In genomic region chr9:96085293-96085692, GRCm38 (mm10) we compare ENCODE assay signal across 21 mouse cellular contexts. TPM values are rescaled to one million over a fixed set of nuclear protein-coding genes. Genes with fewer than 3 reads are reported as not detected.
DNase-seq lines count a peak whose midpoint lies in the region; ATAC-seq and TF ChIP-seq lines count a peak whose summit lies in the region.
"Had no signal": no experiment of that assay in that cellular context is flagged by ENCODE, and none has a peak within 500 bp of the region (broad histone marks: within the 10 kb centered on the region; RNA-seq: fewer than 3 reads in every experiment).

No protein-coding gene starts in this region.

- no peak overlapping the region for H3K4me2 ChIP-seq in liver, postnatal 0 days (ENCODE audit: low read depth, low read length)
- no peak overlapping the region for H3K4me2 ChIP-seq in liver, embryonic 11.5 days

- peak; percentile 52 for DNase-seq in heart, adult 11 months
- no peak for DNase-seq in heart, postnatal 14 days
- peak; percentile 94 for DNase-seq in liver, adult 2 months (ENCODE audit: extremely low read depth, low read depth, low spot score)
- DNase-seq in liver: no peak
- DNase-seq in liver, postnatal 0 days: peak; percentile 18
- no peak for DNase-seq in liver, embryonic 11.5 days (ENCODE audit: low spot score)
- DNase-seq: adrenal gland, adult 2 months; adrenal gland, adult 8-10 months; adrenal gland, postnatal 10 days; adrenal gland, postnatal 14 days; adrenal gland, postnatal 25 days; adrenal gland, postnatal 36 days; B cell, adult 2 months; cerebellum, adult 11 months; cerebellum, adult 11-12 months; cerebellum, adult 18-20 months had no signal

- no peak for TF ChIP-seq POLR2A in liver, adult 2 months (IDR thresholded peaks at IDR 0.05; ENCODE audit: extremely low read depth, insufficient read depth, low read length)

- peaks cover 3% of the 10 kb centered on the region; the same call in 1 of the 2 replicates for H3K27me3 ChIP-seq in liver, adult 2 months (ENCODE audit: control insufficient read depth, insufficient read depth, low read length)
- H3K27me3 ChIP-seq in liver, postnatal 0 days (ENCODE audit: insufficient read depth, low read length): peaks cover 29% of the 10 kb centered on the region
- H3K27me3 ChIP-seq in liver, embryonic 11.5 days (replicated peaks; ENCODE audit: control insufficient read depth, insufficient read depth, low read length): peaks cover 13% of the 10 kb centered on the region
- H3K27me3 ChIP-seq: CH12.LX had no signal

- H3K9ac ChIP-seq in liver, adult 2 months (ENCODE audit: low read depth, low read length): no peak overlapping the region
- H3K9ac ChIP-seq in liver, postnatal 0 days (replicated peaks): no peak overlapping the region
- no peak overlapping the region for H3K9ac ChIP-seq in liver, embryonic 11.5 days (ENCODE audit: low read depth, low read length)

- peaks cover under 1% of the 10 kb centered on the region for H3K9me3 ChIP-seq in liver, postnatal 0 days (ENCODE audit: low read length)
- no peaks in the 10 kb centered on the region for H3K9me3 ChIP-seq in liver, embryonic 11.5 days (ENCODE audit: control insufficient read depth, low read length)
- H3K9me3 ChIP-seq: G1E had no signal

- TF ChIP-seq CTCF in liver, adult 2 months (IDR thresholded peaks at IDR 0.05; ENCODE audit: low read depth, low read length): no peak
- no peak for TF ChIP-seq CTCF in liver, postnatal 0 days (IDR thresholded peaks at IDR 0.05; ENCODE audit: low read depth)

- ATAC-seq in liver, postnatal 0 days: peak; percentile 69
- no peak for ATAC-seq in liver, embryonic 11.5 days (replicated peaks; ENCODE audit: low FRiP score)
- ATAC-seq: activated CD4-positive, CD25-positive, alpha-beta regulatory T cell, adult 4 months; CD4-positive, CD25-positive, alpha-beta regulatory T cell, adult 4 months; Patski had no signal

- H3K27ac ChIP-seq in liver, adult 2 months (replicated peaks; ENCODE audit: insufficient read depth, low read depth, low read length): no peak overlapping the region
- H3K27ac ChIP-seq in liver, postnatal 0 days (ENCODE audit: low read depth): no peak overlapping the region
- no peak overlapping the region for H3K27ac ChIP-seq in liver, embryonic 11.5 days (ENCODE audit: low read depth, low read length)

- no peaks in the 10 kb centered on the region for H3K36me3 ChIP-seq in liver, adult 2 months (ENCODE audit: control insufficient read depth, insufficient read depth, low read length)
- H3K36me3 ChIP-seq in liver, postnatal 0 days (replicated peaks; ENCODE audit: insufficient read depth, low read length): no peaks in the 10 kb centered on the region
- no peaks in the 10 kb centered on the region for H3K36me3 ChIP-seq in liver, embryonic 11.5 days (ENCODE audit: control insufficient read depth, insufficient read depth, low read length)
- H3K36me3 ChIP-seq: G1E had no signal

- no peaks in the 10 kb centered on the region for H3K79me2 ChIP-seq in liver, adult 2 months (ENCODE audit: control insufficient read depth, insufficient read depth, low read length)

- WGBS in liver, adult 2 months: 27% methylated on average over 6 of the region's 6 CpGs
- 60% methylated on average over 6 of the region's 6 CpGs for WGBS in liver, postnatal 0 days (ENCODE audit: insufficient replicate concordance)
- WGBS in liver, embryonic 11.5 days: 80% methylated on average over 6 of the region's 6 CpGs

- no peak for TF ChIP-seq EP300 in liver, postnatal 0 days (IDR thresholded peaks at IDR 0.05; ENCODE audit: low read depth)

- intact Hi-C loops in heart, postnatal 14 days (cut with DNase I): no loop called here

- peaks cover 2% of the 10 kb centered on the region; the same call in 1 of the 2 replicates for H3K4me1 ChIP-seq in liver, adult 2 months (ENCODE audit: control insufficient read depth, insufficient read depth, low read length)
- H3K4me1 ChIP-seq in liver, postnatal 0 days (ENCODE audit: insufficient read depth): no peaks in the 10 kb centered on the region
- H3K4me1 ChIP-seq in liver, embryonic 11.5 days (replicated peaks; ENCODE audit: control insufficient read depth, insufficient read depth, low read length): no peaks in the 10 kb centered on the region

- no peak overlapping the region for H3K4me3 ChIP-seq in liver, adult 2 months (ENCODE audit: insufficient read depth, low read depth, low read length)
- no peak overlapping the region for H3K4me3 ChIP-seq in liver, postnatal 0 days (ENCODE audit: low read depth, low read length)
- H3K4me3 ChIP-seq in liver, embryonic 11.5 days (ENCODE audit: low read depth, low read length): no peak overlapping the region

RNA-seq across cellular contexts. Expression of gene Gk5, which starts 33.9 kb away (rescaled TPM):
- total RNA-seq in heart, postnatal 14 days (2021): 1 to 10 TPM; 4.9 to 6.3 TPM
- total RNA-seq in liver, adult 2 months (2014; rRNA removed): 0.37 and 0.40 TPM in 2 replicates
- polyA plus RNA-seq in liver, adult 2 months (2012; rRNA removed): 0.04 and 0.06 TPM in 2 replicates
- 0.32 and 0.39 TPM in 2 replicates for polyA plus RNA-seq in liver, postnatal 0 days (2015; fragmentation: Nextera tagmentation; extraction: Ambion mirVana)
- 2.9 and 3.1 TPM in 2 replicates for polyA plus RNA-seq in liver, embryonic 11.5 days (2014; fragmentation: Nextera tagmentation; extraction: Ambion mirVana)

Comparison
In these comparisons a context has a peak if more than half of its experiments do, and no peak if none do; other contexts are left out.
1. DNase-seq: peak in heart, adult 11 months (single experiment), liver, adult 2 months (single experiment) and liver, postnatal 0 days (single experiment); none in heart, postnatal 14 days (0 of 2), liver (single experiment) and liver, embryonic 11.5 days (single experiment).